Mouse (Mus musculus): ENCODE data around the gene Tcf20. TPM values are rescaled to one million over a fixed set of nuclear protein-coding genes. Genes with fewer than 3 reads are reported as not detected.

Gene Tcf20
- total RNA-seq, 1 experiment from 2014 or later: 103 TPM

DNA sequence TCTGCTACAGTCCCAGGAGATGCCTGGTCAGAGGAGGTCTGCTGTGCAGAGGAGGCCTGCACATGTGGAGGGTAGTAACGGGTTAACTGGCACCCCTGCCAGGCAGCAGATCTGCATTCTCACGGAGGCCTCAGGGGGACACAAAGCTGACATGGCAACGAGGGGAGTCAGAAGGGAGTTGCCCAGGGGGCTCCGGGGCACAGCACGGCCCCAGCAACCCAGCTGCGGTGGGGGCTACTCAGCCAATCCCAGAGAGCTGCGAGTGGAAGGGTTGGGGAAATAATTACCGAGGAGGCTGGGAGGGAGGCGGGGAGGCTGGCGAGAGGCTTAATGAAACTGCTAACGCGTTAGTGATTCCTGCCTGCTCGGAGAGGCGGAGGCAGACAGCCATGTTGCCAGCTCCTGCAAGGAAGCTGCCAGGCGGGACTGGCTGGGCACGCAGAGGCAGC is 29.4 kb downstream of the Tcf20 start:
- no peak for DNase-seq

DNA sequence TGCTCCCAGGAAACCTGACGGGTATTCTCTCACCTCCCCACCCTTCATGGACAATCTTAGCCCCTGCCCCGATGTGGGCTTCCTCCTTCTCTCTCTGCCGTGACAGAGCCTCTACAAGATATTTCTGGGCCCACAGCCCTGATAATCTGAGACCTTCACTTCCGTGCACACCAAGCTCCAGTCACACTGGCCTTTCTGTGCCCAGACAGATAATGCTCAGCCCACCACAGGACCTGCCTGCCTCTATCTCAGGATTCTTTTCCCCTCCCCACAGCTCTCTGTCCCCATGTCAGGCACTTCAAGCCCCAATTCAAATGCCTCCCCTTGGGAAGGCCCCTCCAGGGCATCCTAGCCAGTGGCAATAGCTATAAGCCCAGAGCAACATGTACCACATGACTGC is 31.0 kb downstream of the Tcf20 start:
- DNase-seq: no peak

DNA sequence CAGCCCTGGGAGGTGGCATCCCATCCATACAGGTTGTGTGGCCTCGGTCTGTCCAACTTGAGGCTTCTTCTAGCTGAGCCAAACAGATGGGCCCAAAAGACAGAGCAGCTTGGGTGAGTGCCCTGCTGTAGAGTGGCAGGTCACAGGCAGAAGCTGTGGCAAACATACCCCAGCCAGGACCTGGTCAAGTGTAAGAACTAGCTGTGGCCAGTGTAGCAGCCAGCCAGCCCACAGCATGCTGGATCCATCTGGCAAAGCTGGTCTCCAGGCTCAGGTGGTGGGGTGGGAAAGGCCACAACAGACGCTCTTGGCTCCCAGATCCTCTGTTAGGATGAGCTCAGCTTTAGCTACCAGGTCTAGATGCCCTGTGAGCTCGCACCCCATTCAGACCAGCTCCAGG is 31.4 kb downstream of the Tcf20 start:
- no peak for DNase-seq

DNA sequence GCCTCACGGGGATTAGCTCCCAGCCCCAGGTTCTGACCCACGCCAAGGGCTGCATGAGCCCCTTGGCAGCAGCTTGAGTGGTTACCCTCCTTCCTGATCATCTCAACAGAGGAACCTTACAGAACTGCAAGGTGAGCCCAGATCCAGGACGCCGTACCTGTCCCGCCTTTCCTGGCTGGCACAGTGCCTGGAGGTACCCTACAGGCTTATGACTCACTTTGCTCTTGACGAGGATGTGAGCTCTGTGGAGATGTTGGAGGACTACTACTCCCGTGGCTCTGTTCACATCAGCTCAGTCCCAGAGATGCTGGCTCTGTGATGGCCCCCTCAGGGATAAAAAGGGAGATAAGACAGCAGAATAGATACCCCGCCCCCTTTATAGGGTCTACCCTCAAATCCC is 32.4 kb downstream of the Tcf20 start:
- no peak for DNase-seq

DNA sequence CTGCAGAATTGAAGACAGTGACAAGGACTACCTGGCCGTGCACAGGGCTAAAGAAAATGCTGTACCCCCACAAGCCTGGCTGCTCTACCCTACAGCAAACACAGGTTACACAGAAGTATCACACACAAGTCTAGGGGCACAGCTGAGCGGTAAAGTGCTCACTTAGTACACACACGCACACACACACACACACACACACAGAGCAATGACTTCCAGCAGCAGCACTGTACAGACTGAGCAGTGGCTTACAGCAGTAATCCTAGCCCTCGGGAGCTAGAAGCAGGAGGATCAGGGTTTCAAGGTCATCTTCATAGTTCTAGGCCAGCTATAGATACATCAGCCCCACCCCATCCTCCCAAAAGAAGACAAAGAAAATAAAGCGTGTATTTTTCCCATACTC is 33.6 kb downstream of the Tcf20 start:
- DNase-seq: no peak

DNA sequence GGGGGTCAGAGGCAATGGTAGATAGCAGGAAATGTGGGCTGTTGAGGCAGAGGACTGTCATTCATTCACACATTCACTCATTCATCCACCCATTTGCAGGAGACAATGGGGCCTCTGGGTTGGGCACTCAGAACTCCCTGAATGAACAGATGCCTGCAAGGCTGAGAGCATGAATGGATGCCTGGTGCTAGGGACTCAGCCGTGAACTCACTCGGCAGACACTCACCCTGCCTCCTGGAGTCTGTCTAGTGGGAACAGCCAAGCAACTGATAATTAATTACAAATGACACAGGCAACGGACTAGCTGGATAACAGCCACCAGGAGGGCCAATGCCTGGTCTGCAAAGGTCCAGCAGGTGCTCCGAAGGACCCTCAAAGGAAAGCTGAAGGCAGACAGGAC is 34.6 kb downstream of the Tcf20 start:
- DNase-seq: no peak

DNA sequence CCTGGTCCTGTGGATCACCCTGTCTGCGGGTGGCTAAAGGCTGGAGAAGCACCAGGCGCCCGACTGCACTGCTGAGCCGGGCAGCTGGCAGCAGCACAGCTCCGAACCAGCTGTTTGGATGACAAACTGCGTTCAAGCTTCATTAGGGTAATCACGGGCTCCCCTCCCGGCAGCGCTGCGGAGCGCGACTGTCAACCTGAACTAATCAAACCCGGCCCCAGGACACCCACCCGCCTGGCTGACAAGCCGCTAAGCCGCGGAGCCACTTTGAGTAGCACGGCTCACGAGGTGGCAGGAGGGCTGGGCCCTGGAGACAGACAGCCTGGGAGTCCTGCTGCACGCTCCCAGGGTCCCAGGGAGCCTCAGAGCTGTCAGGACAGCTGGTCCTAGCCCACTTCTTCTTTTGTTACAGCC is 35.4 kb downstream of the Tcf20 start:
- DNase-seq: no peak

DNA sequence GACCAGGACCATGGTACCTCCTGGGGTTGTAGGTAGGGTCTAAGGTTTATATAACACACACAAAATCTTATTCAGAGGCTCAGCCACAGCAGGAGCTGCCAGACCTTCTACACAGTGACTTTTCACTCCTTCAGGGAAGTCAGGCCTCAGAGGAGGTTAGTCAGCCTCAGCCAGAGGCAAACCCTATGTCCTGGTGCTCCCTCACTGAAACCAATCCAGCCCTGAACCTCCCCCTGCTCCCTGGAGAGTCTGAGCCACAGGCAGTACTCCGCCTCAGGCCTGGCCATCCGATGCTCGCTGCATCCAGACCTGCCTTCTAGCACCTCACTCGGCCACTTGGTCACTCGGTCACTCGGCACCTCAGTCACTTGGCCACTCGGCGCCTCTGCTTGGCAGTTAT is 37.4 kb downstream of the Tcf20 start:
- no peak for DNase-seq

DNA sequence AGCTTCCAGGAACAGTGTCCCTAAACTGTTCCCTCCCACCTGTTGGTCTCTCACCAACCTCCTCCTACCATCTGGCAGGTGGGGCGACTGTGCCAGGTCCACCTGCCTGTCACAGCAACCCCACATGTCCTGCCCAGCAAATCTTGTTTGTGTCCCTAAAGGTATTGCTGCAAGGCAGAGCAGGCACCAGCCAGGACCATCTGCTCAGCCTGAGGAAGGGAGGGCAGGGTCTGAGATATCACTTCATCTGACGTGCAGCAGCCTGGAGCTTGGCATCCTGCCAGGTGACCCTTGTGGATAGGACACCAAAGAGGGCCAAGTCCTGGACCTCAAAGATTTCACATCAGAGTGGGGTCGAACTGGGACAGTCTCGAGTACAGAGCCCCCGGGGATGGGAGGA is 40.2 kb downstream of the Tcf20 start:
- no peak for DNase-seq

DNA sequence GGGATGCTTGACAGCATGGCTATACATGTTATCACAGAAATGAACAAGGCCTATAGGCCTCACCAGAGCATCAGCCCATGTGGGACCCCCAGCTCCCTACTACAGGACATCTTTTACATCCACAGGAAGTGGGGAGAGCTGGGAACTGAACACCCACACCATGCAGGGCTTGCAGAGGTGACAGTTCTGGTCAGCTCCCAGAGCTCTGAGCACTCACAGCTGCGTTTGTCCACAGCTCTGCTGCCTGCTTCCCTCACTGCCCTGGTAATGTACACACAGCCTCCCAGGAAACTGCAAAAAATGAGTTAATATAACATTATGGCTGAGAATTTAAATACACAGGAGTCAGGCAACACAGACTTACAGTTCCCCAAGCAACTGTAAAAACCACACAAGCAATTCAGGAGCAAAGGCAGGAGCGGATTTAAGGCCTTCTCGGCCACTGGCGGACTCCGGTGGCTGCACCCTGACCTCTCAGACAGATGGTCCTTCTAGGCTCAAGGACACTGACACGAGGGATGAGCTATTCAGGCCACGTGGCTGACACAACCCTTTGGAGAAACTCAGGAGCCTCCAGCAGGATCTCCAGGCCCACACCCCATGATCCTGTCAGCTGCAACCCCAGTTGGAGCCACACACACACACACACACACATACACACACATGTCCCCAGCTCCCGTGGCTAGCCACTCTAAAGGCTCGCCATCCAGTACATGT is 43.0 kb downstream of the Tcf20 start:
- peak; percentile 42 for DNase-seq

DNA sequence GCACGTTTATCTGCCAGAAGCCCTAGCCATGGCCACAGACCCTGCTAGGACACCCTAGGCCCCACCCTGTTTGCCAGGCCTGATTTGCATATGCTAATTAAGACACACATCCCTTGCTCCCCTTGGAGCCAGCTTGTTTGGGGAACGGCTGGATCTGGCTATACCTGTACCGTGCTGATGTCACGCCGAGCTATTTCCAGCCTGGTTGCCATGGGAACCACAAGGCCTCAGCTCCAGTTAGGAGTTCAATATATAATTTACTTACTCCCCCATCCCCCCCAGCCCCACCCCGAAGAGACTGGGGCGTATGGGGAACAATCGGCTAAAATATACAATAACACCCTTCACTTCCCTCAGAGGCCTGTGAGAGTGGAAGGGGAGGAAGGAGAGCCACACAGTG is 45.9 kb downstream of the Tcf20 start:
- no peak for DNase-seq

DNA sequence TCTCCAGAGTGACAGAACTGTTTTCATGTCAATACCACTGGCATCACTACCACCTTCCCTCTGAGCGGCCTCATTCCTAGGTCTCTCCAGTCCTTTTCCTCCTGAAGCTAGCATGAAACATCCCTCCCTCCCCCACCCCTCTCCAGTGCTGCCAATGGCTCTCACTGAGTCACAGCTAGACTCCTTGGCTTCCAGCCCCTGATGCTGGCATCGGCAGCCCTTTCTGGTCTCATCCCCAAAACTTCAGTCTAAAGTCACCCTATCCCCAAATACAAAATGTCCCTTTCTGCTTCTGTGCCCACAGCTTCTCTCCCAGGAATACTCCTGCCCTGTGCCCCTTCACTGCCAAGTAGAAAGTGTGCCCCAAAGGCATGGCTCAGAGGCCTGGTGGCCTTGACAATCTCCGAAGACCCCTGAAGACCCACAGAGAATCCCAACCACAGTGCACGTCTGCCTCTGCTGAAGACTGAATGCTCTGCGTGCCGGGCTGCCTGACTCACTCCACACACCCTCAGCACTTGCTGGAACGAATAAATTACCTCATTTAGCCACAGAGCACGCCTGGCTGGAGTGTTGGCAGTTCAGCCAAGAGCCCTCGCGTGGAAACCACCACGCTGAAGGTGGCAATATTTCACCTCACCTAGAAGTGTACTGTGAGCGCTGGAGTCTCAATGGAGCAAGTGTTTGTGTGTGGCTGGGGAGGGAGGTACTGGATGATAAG is 47.0 kb downstream of the Tcf20 start:
- DNase-seq: peak; percentile 54

DNA sequence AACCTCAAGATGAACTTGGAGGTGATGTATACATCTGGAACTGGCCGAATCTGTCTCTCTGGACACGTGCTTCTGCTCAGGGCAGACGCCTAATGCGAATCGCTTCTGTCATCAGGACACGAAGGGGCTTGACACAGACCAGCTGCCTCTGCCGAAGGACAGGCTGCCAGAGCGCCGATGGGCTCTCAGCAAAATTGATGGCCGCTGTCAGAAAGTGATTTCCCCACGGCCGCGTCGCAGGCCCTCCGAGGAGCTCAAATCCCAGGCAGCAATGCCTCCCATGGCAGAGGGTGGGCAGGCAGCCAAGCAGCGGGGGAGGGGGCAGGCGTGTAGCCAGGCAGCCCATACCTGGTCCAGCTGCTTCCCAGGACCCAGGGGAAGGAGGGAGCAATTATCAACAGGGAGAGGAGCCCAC is 49.5 kb downstream of the Tcf20 start:
- peak; percentile 76 for DNase-seq

DNA sequence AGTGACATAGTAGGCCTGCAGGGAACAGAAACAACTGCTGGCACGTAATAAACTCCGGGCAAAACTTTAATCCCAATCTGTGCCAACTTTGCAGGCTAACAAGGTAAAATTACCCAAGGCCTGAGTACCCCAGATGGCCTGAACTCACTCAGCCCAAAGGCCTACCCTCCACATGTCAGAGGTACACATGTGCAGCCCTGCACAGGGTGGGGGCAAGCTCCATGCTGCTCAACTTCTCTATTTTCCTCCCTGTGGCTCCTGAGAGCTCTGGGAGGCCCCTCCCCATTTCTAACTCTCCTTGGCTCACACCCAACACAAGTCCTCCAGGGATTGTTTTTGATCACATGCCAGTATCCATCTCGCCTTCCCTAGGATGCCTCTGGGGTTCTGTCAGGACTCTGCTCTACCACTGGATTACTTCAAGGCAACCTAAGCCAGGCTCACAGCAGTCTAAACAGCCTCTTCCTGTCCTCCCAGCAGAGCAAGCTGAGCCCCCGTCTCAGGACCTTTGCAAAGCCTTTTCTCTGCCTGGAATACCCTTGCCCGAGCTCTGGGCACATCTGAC is 50.2 kb downstream of the Tcf20 start:
- DNase-seq: no peak

DNA sequence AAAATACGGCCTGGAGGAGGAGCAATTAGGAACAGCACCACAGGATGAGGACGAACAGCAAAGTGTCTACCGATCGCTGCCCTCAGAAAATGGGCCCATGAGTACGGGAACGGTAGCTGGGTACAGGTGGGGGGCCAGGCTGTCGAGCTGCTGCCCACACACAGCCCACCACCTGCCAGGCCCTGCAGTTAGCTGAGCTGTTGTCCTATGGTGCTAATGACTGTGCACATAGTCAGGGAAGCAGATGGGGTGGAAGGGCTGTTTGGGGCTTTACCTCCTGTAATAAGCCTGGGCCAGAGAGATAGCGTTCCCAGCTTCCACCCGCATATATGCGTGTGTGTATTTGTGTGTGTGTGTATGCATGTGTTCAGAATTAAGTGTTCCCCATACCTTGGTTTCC is 52.7 kb downstream of the Tcf20 start:
- DNase-seq: no peak

DNA sequence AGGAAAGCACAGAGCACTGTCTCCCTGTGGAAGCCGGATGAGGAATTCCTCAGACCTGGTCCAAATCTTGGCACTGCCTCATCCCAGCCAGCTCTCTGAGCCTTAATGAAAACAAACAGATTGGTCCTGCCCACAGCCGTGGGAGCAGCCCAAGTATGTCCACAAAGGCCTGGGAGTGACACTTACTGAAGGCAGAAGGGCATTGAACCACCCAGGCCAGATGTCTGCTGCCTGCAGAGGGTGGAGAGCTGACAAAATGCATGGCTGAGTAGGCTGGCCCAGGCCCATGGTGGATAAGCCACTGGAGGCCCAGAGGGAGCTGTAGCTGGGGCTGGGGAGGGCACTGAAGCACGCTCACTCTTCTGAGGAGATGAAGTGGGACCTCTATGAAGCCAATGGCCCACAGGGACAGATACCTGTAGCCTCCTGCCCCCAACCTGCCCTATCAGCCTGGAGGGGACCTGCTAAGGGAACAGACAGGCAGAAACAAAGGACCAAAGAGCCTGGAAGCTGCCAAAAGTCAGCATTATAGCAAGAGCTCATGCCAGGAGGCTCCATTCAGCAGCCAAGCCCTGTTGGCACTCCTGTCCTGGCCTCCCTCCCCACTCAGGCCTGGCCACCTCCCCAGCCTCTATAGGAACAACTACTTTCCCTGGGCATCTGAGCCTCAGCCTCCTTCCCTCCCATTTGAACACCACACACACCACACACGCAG is 54.6 kb downstream of the Tcf20 start:
- no peak for DNase-seq

DNA sequence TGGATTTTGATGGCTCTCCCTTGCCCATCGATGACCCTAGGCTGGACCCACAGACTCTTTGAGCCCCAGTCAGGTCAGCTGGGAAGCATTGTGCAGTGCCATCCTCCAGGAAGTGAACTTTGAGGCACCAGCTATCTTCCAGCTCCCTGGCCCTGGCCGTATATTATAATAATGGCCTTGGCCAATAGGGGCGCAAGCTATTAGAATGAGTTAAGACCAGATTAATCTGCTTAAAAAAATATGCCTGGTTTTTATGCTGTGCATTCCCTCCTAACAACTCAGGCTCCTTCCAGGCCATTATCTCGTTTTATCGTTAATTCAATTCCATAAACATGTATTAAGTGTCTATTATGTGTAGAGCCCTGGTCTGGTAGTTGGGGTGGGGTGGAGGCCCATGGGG is 56.2 kb downstream of the Tcf20 start:
- no peak for DNase-seq

DNA sequence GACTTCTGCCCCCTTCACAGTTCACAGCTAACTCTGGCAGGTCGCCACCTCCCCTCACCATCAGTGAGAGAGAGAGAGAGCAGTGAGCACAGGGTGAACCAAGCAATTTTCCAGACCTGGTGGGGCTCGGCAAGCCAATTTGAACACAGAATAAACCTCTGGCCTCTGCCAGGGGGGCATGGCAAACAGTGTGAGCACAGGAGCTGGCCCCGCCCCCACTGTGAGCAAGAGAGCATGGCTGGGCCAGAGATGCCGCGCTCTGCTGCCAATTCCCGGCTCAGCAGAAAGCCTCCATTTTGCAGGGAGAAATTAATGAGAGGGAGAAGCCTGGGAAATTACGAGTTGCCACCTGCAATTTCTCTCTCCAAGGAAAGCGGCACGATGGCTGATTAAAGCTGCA is 58.1 kb downstream of the Tcf20 start:
- DNase-seq: peak; percentile 37

DNA sequence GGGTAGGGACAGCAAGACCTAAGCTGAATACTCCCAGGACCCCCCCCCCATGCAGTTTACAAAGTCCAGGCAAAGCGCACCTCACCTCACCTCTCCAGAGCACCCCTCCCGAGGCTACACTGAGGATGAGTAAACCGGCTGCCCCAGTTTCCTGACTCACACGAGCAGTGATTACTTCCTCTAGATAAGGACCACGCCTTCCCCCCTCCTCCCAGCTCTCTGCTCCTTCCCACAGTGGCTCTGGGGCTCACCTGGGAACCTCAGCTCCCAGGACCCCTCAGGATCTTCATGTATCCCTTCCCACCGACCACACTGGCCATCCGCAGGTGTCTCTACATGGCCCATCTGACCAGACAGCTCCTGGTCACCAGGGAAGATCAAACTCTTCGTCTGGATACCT is 58.8 kb downstream of the Tcf20 start:
- no peak for DNase-seq

DNA sequence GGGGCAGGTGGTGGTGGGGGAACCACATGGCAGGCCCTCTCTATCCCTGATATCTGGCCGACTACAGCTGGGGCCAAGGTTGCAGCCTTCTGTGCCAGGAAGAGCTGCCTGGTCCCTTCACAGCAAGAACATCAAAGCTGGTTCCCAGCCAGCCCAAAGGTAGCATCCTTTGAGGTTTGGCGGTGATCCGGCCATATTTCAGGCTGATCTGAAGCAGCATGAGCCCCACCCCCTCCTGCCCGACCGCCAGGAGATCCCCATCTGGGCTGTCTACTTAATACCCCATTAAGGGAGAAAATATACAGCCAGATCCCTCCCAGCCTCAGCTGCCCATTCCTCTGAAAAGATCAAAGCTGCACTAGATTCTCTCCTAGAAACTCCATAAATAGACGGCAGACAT is 59.6 kb downstream of the Tcf20 start:
- DNase-seq: peak; percentile 53

DNA sequence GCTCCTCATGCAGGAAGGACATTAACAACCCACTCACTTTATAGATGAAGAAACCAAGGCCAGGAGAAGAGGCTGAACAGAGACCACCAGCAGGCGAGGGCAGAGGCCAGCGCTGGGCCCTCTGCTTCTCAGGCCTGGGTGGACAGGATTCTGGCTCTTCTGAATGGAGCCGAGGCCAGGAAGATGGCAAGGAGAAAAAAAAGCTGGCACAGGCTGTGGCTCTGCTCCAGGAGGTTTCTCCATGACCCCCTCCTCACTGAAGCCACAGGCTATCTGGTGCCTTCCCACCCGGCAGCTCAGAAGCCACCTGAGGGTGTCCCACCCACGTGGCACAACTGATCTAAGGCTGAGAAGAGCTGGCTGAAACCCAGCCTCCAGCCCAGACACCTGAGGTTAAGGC is 60.6 kb downstream of the Tcf20 start:
- DNase-seq: no peak

DNA sequence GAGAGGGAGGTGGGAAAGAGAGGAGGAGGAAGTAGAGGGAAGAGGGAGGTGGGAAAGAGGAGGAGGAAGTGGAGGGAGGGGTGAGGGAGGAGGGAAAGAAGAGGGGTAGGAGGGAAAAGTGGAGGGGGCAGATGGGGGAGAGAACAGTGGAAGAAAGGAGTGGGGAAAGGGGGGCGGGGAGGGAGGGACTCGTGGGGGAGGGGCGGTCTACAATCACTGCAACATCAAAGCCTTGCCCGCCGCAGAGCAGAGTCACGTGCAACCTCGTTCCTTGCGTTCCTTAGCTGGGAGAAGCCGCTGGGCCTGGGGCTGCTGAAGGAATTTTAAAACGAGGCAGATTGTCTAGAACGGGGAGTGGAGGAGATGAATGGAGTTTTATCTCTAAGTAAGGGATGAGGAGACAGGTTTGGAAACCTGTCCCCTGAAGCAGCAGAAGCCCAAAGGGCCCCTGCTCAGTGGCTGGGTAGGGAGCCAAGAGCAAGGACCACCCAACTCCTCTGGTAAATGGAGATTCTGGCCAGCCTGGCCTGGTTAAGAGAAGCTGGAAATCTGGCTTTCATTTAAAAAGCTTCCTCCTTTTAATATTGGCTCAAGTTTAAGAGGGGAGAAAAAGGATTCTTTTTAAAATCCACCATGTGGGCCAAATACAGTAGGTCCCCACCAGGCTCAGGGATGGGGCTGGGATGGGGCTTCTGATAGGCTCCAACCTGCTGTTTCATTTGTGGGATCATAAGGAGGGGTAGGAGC is 62.8 kb downstream of the Tcf20 start:
- DNase-seq: no peak
